Mouse (Mus musculus) Patski (cell line): ENCODE measurements at regions not wholly inside any gene's neighbourhood (a gene's known extent, or its start where the extent isn't known, plus 50 kb on each side); places are given as distances from the start of the nearest gene placed in this dataset.
"Not testable (repeated sequence)": the region's sequence is repeated elsewhere in the genome, so short reads cannot be mapped to it uniquely, and the experiment has no call there.

ENCODE experiments used
- ATAC-seq: fragments of 100-300 bp; one replicate; pipeline ENCODE4 v1.8.0; 2021
- CTCF ChIA-PET: fragments of 350-600 bp; sonication (Branson Sonifier 250); formaldehyde crosslinking; loops from one replicate; lab custom pipeline; 2022; ENCODE audit warnings: inconsistent platforms; lab: Charles Lee
- POLR2A ChIA-PET: fragments of 350-600 bp; sonication (Branson Sonifier 250); formaldehyde crosslinking; loops from one replicate; lab custom pipeline; 2022; ENCODE audit warnings: antibody characterized with exemption, inconsistent platforms; lab: Charles Lee
- DNase-seq: peaks from one replicate; pipeline ENCODE4 v3.0.0-alpha.2; 2011; ENCODE audit warnings: low read depth, low spot score
- H3K27me3 ChIP-seq: fragments of 371-371 bp; one replicate; pipeline ENCODE4 v1.5.1; 2021
- CTCF ChIP-seq: fragments of 100-300 bp; IDR thresholded peaks from one replicate; pipeline ENCODE4 v1.5.1; 2021
- in situ Hi-C: fragments of 300-500 bp; cut with MboI; formaldehyde crosslinking; loops from 3 replicates; pipeline ENCODE4 v1.11.1; 2018; ENCODE audit warnings: low pct_unique_long_range_greater_than_20kb, mixed read lengths

- H3K27me3 ChIP-seq = no peaks in the 10 kb centered on the region
- TF ChIP-seq CTCF = no peak
- DNase-seq (no peak), ATAC-seq (no peak)
- POLR2A ChIA-PET = interaction anchor here (0.6 kb wide), 1 partner anchor 60 kb away, joined by 3 read pairs; no protein-coding TSS in a partner anchor
- CTCF ChIA-PET = no interaction called here
- in situ Hi-C loops = no loop called here
Observed at GRCm38 (mm10) chr9:115457889-115458710, 147.9 kb upstream of the Stt3b start.

GRCm38 (mm10) chr9:115459075-115459474, 148.9 kb upstream of the Stt3b start:
- in situ Hi-C loops, CTCF ChIA-PET, ATAC-seq, H3K27me3 ChIP-seq, DNase-seq, POLR2A ChIA-PET: not testable (repeated sequence)

- in situ Hi-C loops = no loop called here
- TF ChIP-seq CTCF = no peak
Observed at GRCm38 (mm10) chr9:115465326-115465725, 155.1 kb upstream of the Stt3b start.

GRCm38 (mm10) chr9:115468641-115469040, 158.4 kb upstream of the Stt3b start:
- CTCF ChIA-PET = interaction anchor here (1.2 kb wide), 1 partner anchor 9 kb away, joined by 3 read pairs; no protein-coding TSS in a partner anchor
- TF ChIP-seq CTCF = no peak
- POLR2A ChIA-PET = no interaction called here
- no peak for DNase-seq
- in situ Hi-C loops = no loop called here
- no peak for ATAC-seq
- H3K27me3 ChIP-seq = no peaks in the 10 kb centered on the region

More at GRCm38 (mm10) chr9:115465326-115465725, 155.1 kb upstream of the Stt3b start:
- no peak for DNase-seq
- H3K27me3 ChIP-seq = no peaks in the 10 kb centered on the region
- ATAC-seq = no peak
- POLR2A ChIA-PET = no interaction called here
- CTCF ChIA-PET = no interaction called here

- in situ Hi-C loops = no loop called here
- POLR2A ChIA-PET = no interaction called here
- CTCF ChIA-PET = no interaction called here
- DNase-seq = no peak
- TF ChIP-seq CTCF = no peak
- H3K27me3 ChIP-seq = no peaks in the 10 kb centered on the region
- ATAC-seq = no peak
Observed at GRCm38 (mm10) chr9:115471582-115471981, 161.4 kb upstream of the Stt3b start.

- in situ Hi-C loops = no loop called here
- ChIA-PET POLR2A (no interaction called here), CTCF (no interaction called here)
- no peaks in the 10 kb centered on the region for H3K27me3 ChIP-seq
- no peak for TF ChIP-seq CTCF
- no peak for DNase-seq
- ATAC-seq = no peak
Observed at GRCm38 (mm10) chr9:115473037-115473436, 162.8 kb upstream of the Stt3b start.

GRCm38 (mm10) chr9:115473847-115474246, 163.6 kb upstream of the Stt3b start:
- H3K27me3 ChIP-seq = no peaks in the 10 kb centered on the region
- no peak for DNase-seq
- in situ Hi-C loops = no loop called here
- no peak for ATAC-seq
- no peak for TF ChIP-seq CTCF
- ChIA-PET POLR2A (no interaction called here), CTCF (no interaction called here)

- no peak for TF ChIP-seq CTCF
- H3K27me3 ChIP-seq = no peaks in the 10 kb centered on the region
- DNase-seq (no peak), ATAC-seq (no peak)
- POLR2A ChIA-PET = no interaction called here
- in situ Hi-C loops = no loop called here
- CTCF ChIA-PET = no interaction called here
Observed at GRCm38 (mm10) chr9:115474342-115474741, 164.1 kb upstream of the Stt3b start.

GRCm38 (mm10) chr9:115476205-115476604, 166.0 kb upstream of the Stt3b start:
- no peak for TF ChIP-seq CTCF
- POLR2A ChIA-PET = no interaction called here
- no peaks in the 10 kb centered on the region for H3K27me3 ChIP-seq
- DNase-seq (no peak), ATAC-seq (no peak)
- in situ Hi-C loops = no loop called here
- CTCF ChIA-PET = no interaction called here

GRCm38 (mm10) chr9:115477556-115478220, 167.5 kb upstream of the Stt3b start:
- POLR2A ChIA-PET = interaction anchor here (0.6 kb wide), 1 partner anchor 44 kb away, joined by 3 read pairs; no protein-coding TSS in a partner anchor
- ATAC-seq = no peak

GRCm38 (mm10) chr9:115478946-115479345, 168.7 kb upstream of the Stt3b start:
- no peak for ATAC-seq
- ChIA-PET CTCF (no interaction called here), POLR2A (no interaction called here)
- no peaks in the 10 kb centered on the region for H3K27me3 ChIP-seq
- no peak for TF ChIP-seq CTCF
- DNase-seq = no peak
- in situ Hi-C loops = no loop called here

More at GRCm38 (mm10) chr9:115477556-115478220, 167.5 kb upstream of the Stt3b start:
- in situ Hi-C loops = no loop called here
- CTCF ChIA-PET = interaction anchor here (0.9 kb wide), 1 partner anchor 9 kb away, joined by 3 read pairs; no protein-coding TSS in a partner anchor
- TF ChIP-seq CTCF = no peak
- DNase-seq = no peak
- no peaks in the 10 kb centered on the region for H3K27me3 ChIP-seq
